Mouse (Mus musculus) megakaryocyte, embryonic 14.5 days (primary cell): ENCODE results near the gene Faap100.

ENCODE experiments used
- FLI1 ChIP-seq: IDR thresholded peaks from 2 replicates; pipeline ENCODE4 v1.6.1; 2012; ENCODE audit warnings: low read length, inconsistent platforms, mixed read lengths
- GATA1 ChIP-seq: IDR thresholded peaks from 3 replicates; pipeline ENCODE4 v1.6.1; 2012; ENCODE audit warnings: mixed read lengths, low read length, inconsistent platforms, borderline replicate concordance

- no peak for TF ChIP-seq GATA1
- TF ChIP-seq FLI1 = no peak
These were observed 44.3 kb upstream of the Faap100 start for GRCm38 (mm10) chr11:120422651-120423568.
